Mouse (Mus musculus): Measurements from ENCODE around the gene Rasgef1b. TPM values are rescaled to one million over a fixed set of nuclear protein-coding genes. Genes with fewer than 3 reads are reported as not detected.

Rasgef1b gene
- polyA plus RNA-seq, 1 experiment from 2014 or later: 6.5 TPM

GRCm38 (mm10) chr5:99236888-99237752 is 491.7 kb downstream of the Rasgef1b start:
- H3K4me1 ChIP-seq (ENCODE audit: control insufficient read depth, insufficient read depth, low read length): no peaks in the 10 kb centered on the region
- DNase-seq (ENCODE audit: low spot score) (peak; percentile 39), ATAC-seq (ENCODE audit: low read depth) (no peak)
- no peak overlapping the region for H3K27ac ChIP-seq (replicated peaks; ENCODE audit: low read depth, low read length)
- no peak overlapping the region for H3K4me3 ChIP-seq (ENCODE audit: low read depth, low read length)
- H3K4me2 ChIP-seq (ENCODE audit: low read depth, low read length): no peak overlapping the region
- no peak overlapping the region for H3K9ac ChIP-seq (ENCODE audit: low read depth, low read length)
- H3K9me3 ChIP-seq (ENCODE audit: control insufficient read depth, low read length): no peaks in the 10 kb centered on the region
- WGBS: 60% methylated on average over 11 of the region's 11 CpGs
- no peaks in the 10 kb centered on the region for H3K27me3 ChIP-seq (replicated peaks; ENCODE audit: control insufficient read depth, insufficient read depth, low read length)
- H3K36me3 ChIP-seq (ENCODE audit: control insufficient read depth, insufficient read depth, low read length): peaks cover 22% of the 10 kb centered on the region; the same call in 1 of the 2 replicates

- Histone ChIP-seq H3K36me3 (ENCODE audit: control insufficient read depth, insufficient read depth, low read length) (peaks cover 25% of the 10 kb centered on the region; the same call in 1 of the 2 replicates), H3K9ac (ENCODE audit: low read depth, low read length) (no peak overlapping the region), H3K9me3 (ENCODE audit: control insufficient read depth, low read length) (no peaks in the 10 kb centered on the region), H3K27ac (replicated peaks; ENCODE audit: low read depth, low read length) (0 out of 2 replicates have a peak overlapping the region, but pooled peaks have one; percentile 36), H3K4me3 (ENCODE audit: low read depth, low read length) (no peak overlapping the region), H3K27me3 (replicated peaks; ENCODE audit: control insufficient read depth, insufficient read depth, low read length) (no peaks in the 10 kb centered on the region), H3K4me2 (ENCODE audit: low read depth, low read length) (no peak overlapping the region), H3K4me1 (ENCODE audit: control insufficient read depth, insufficient read depth, low read length) (no peaks in the 10 kb centered on the region)
- DNase-seq (ENCODE audit: low spot score) (no peak), ATAC-seq (ENCODE audit: low read depth) (no peak)
- WGBS: 82% methylated on average over 4 of the region's 4 CpGs
These were observed 492.4 kb downstream of the Rasgef1b start for GRCm38 (mm10) chr5:99236431-99236830.

GRCm38 (mm10) chr5:99234275-99234674 is 494.6 kb downstream of the Rasgef1b start:
- 93% methylated on average over 16 of the region's 17 CpGs for WGBS
- Histone ChIP-seq H3K4me3 (ENCODE audit: low read depth, low read length) (no peak overlapping the region), H3K36me3 (ENCODE audit: control insufficient read depth, insufficient read depth, low read length) (peaks cover 28% of the 10 kb centered on the region; the same call in 1 of the 2 replicates)

GRCm38 (mm10) chr5:99233176-99233575 is 495.7 kb downstream of the Rasgef1b start:
- H3K9ac ChIP-seq (ENCODE audit: low read depth, low read length): no peak overlapping the region
- DNase-seq (ENCODE audit: low spot score): peak; percentile 47
- no peak for ATAC-seq (ENCODE audit: low read depth)
- H3K27ac ChIP-seq (replicated peaks; ENCODE audit: low read depth, low read length): no peak overlapping the region
- no peaks in the 10 kb centered on the region for H3K27me3 ChIP-seq (replicated peaks; ENCODE audit: control insufficient read depth, insufficient read depth, low read length)
- H3K4me2 ChIP-seq (ENCODE audit: low read depth, low read length): no peak overlapping the region
- H3K4me1 ChIP-seq (ENCODE audit: control insufficient read depth, insufficient read depth, low read length): no peaks in the 10 kb centered on the region
- H3K4me3 ChIP-seq (ENCODE audit: low read depth, low read length): no peak overlapping the region
- no peaks in the 10 kb centered on the region for H3K9me3 ChIP-seq (ENCODE audit: control insufficient read depth, low read length)
- 80% methylated on average over 3 of the region's 3 CpGs for WGBS
- H3K36me3 ChIP-seq (ENCODE audit: control insufficient read depth, insufficient read depth, low read length): peaks cover 26% of the 10 kb centered on the region; the same call in 1 of the 2 replicates

More at GRCm38 (mm10) chr5:99234275-99234674, 494.6 kb downstream of the Rasgef1b start:
- no peak overlapping the region for H3K27ac ChIP-seq (replicated peaks; ENCODE audit: low read depth, low read length)
- no peak overlapping the region for H3K9ac ChIP-seq (ENCODE audit: low read depth, low read length)
- ATAC-seq (ENCODE audit: low read depth): no peak
- H3K27me3 ChIP-seq (replicated peaks; ENCODE audit: control insufficient read depth, insufficient read depth, low read length): no peaks in the 10 kb centered on the region
- H3K9me3 ChIP-seq (ENCODE audit: control insufficient read depth, low read length): no peaks in the 10 kb centered on the region
- H3K4me2 ChIP-seq (ENCODE audit: low read depth, low read length): no peak overlapping the region
- no peak for DNase-seq (ENCODE audit: low spot score)
- H3K4me1 ChIP-seq (ENCODE audit: control insufficient read depth, insufficient read depth, low read length): no peaks in the 10 kb centered on the region

- no peak for DNase-seq (ENCODE audit: low spot score)
- no peak overlapping the region for H3K27ac ChIP-seq (replicated peaks; ENCODE audit: low read depth, low read length)
- WGBS: 82% methylated on average over 8 of the region's 8 CpGs
These were observed 496.5 kb downstream of the Rasgef1b start for GRCm38 (mm10) chr5:99232410-99232809.

GRCm38 (mm10) chr5:99230476-99230875 is 498.4 kb downstream of the Rasgef1b start:
- Histone ChIP-seq H3K9me3 (ENCODE audit: control insufficient read depth, low read length) (no peaks in the 10 kb centered on the region), H3K4me2 (ENCODE audit: low read depth, low read length) (no peak overlapping the region), H3K4me1 (ENCODE audit: control insufficient read depth, insufficient read depth, low read length) (no peaks in the 10 kb centered on the region), H3K27me3 (replicated peaks; ENCODE audit: control insufficient read depth, insufficient read depth, low read length) (no peaks in the 10 kb centered on the region), H3K36me3 (ENCODE audit: control insufficient read depth, insufficient read depth, low read length) (peaks cover 38% of the 10 kb centered on the region), H3K27ac (replicated peaks; ENCODE audit: low read depth, low read length) (no peak overlapping the region), H3K9ac (ENCODE audit: low read depth, low read length) (no peak overlapping the region), H3K4me3 (ENCODE audit: low read depth, low read length) (no peak overlapping the region)
- DNase-seq (ENCODE audit: low spot score) (no peak), ATAC-seq (ENCODE audit: low read depth) (no peak)
- 92% methylated on average over 7 of the region's 7 CpGs for WGBS

More at GRCm38 (mm10) chr5:99232410-99232809, 496.5 kb downstream of the Rasgef1b start:
- ATAC-seq (ENCODE audit: low read depth): no peak
- Histone ChIP-seq H3K4me2 (ENCODE audit: low read depth, low read length) (no peak overlapping the region), H3K4me1 (ENCODE audit: control insufficient read depth, insufficient read depth, low read length) (no peaks in the 10 kb centered on the region), H3K36me3 (ENCODE audit: control insufficient read depth, insufficient read depth, low read length) (peaks cover 31% of the 10 kb centered on the region), H3K9ac (ENCODE audit: low read depth, low read length) (no peak overlapping the region), H3K4me3 (ENCODE audit: low read depth, low read length) (no peak overlapping the region), H3K9me3 (ENCODE audit: control insufficient read depth, low read length) (no peaks in the 10 kb centered on the region), H3K27me3 (replicated peaks; ENCODE audit: control insufficient read depth, insufficient read depth, low read length) (no peaks in the 10 kb centered on the region)

GRCm38 (mm10) chr5:99227361-99227760 is 501.5 kb downstream of the Rasgef1b start:
- H3K4me1 ChIP-seq (ENCODE audit: control insufficient read depth, insufficient read depth, low read length): peaks cover 7% of the 10 kb centered on the region; the same call in 1 of the 2 replicates
- no peak for DNase-seq (ENCODE audit: low spot score)
- no peaks in the 10 kb centered on the region for H3K27me3 ChIP-seq (replicated peaks; ENCODE audit: control insufficient read depth, insufficient read depth, low read length)
- ATAC-seq (ENCODE audit: low read depth): no peak
- no peak overlapping the region for H3K4me2 ChIP-seq (ENCODE audit: low read depth, low read length)
- H3K27ac ChIP-seq (replicated peaks; ENCODE audit: low read depth, low read length): no peak overlapping the region
- H3K9ac ChIP-seq (ENCODE audit: low read depth, low read length): no peak overlapping the region
- no peaks in the 10 kb centered on the region for H3K9me3 ChIP-seq (ENCODE audit: control insufficient read depth, low read length)
- no peak overlapping the region for H3K4me3 ChIP-seq (ENCODE audit: low read depth, low read length)
- H3K36me3 ChIP-seq (ENCODE audit: control insufficient read depth, insufficient read depth, low read length): peaks cover 32% of the 10 kb centered on the region
- WGBS: 81% methylated on average over 4 of the region's 4 CpGs

GRCm38 (mm10) chr5:99224571-99225011 is 504.3 kb downstream of the Rasgef1b start:
- H3K27ac ChIP-seq (replicated peaks; ENCODE audit: low read depth, low read length): no peak overlapping the region
- H3K27me3 ChIP-seq (replicated peaks; ENCODE audit: control insufficient read depth, insufficient read depth, low read length): no peaks in the 10 kb centered on the region
- peaks cover 7% of the 10 kb centered on the region; the same call in 1 of the 2 replicates for H3K4me1 ChIP-seq (ENCODE audit: control insufficient read depth, insufficient read depth, low read length)
- H3K9me3 ChIP-seq (ENCODE audit: control insufficient read depth, low read length): peaks cover 6% of the 10 kb centered on the region; the same call in 1 of the 2 replicates
- DNase-seq (ENCODE audit: low spot score) (peak; percentile 20), ATAC-seq (ENCODE audit: low read depth) (peak; percentile 63; the same call in 1 of the 2 replicates)
- H3K9ac ChIP-seq (ENCODE audit: low read depth, low read length): no peak overlapping the region
- no peak overlapping the region for H3K4me3 ChIP-seq (ENCODE audit: low read depth, low read length)
- H3K36me3 ChIP-seq (ENCODE audit: control insufficient read depth, insufficient read depth, low read length): peaks cover 42% of the 10 kb centered on the region
- H3K4me2 ChIP-seq (ENCODE audit: low read depth, low read length): no peak overlapping the region
- WGBS: 56% methylated on average over 5 of the region's 5 CpGs
